Mouse (Mus musculus) NIH3T3 (cell line): Measurements from ENCODE around the gene Det1.

ENCODE experiments used
- DNase-seq: peaks from one replicate; pipeline ENCODE4 v3.0.0-alpha.2; 2012; ENCODE audit warnings: low read depth

The Det1 gene

GRCm38 (mm10) chr7:78782639-78783581 is 64.2 kb downstream of the Det1 start, which contains the start of the genes Mrps11 and Mrpl46:
Gene Mrps11 (plus strand): TSS chr7:78783119.
Gene Mrpl46 (minus strand): TSS chr7:78783531.
- DNase-seq: peak; percentile 92

DNA sequence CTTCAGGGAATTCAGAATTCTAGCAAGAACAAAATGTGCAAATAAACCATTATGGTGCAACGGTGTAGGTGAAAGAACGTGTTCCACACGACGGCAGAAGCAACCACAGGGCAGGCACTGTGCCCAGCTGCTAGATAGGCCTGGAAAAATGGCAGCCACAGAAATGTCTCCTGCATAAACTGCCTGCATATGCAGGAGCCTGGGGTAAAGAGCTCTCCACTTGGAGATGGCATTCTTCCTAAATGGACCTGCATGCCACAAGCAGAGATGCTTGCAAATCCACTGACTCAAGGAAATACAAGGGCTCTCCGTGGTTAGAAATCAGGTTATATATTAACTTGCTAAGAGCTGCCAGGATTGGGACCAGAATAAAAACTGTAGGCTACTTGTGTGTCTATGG is 68.3 kb downstream of the Det1 start:
- DNase-seq: no peak
